Mouse (Mus musculus): ENCODE data around the gene Gm20431.

Gene Gm20431

GRCm38 (mm10) chr2:167569934-167570651 lies 91.2 kb downstream of the Gm20431 start:
- peak; percentile 61 for DNase-seq (ENCODE audit: low read depth, low spot score)

GRCm38 (mm10) chr2:167568112-167568511 lies 93.2 kb downstream of the Gm20431 start:
- no peak for DNase-seq (ENCODE audit: low read depth, low spot score)

GRCm38 (mm10) chr2:167565682-167566081 lies 95.6 kb downstream of the Gm20431 start:
- peak; percentile 16 for DNase-seq (ENCODE audit: low read depth, low spot score)

- no peak for DNase-seq (ENCODE audit: low read depth, low spot score)
These were observed 96.0 kb downstream of the Gm20431 start for GRCm38 (mm10) chr2:167565312-167565656.

GRCm38 (mm10) chr2:167564551-167565311 lies 96.6 kb downstream of the Gm20431 start:
- no peak for DNase-seq (ENCODE audit: low read depth, low spot score)

GRCm38 (mm10) chr2:167563703-167564102 lies 97.6 kb downstream of the Gm20431 start:
- no peak for DNase-seq (ENCODE audit: low read depth, low spot score)

- DNase-seq (ENCODE audit: low read depth, low spot score), result no peak
These were observed 98.3 kb downstream of the Gm20431 start for GRCm38 (mm10) chr2:167563035-167563434.

- DNase-seq (ENCODE audit: low read depth, low spot score), result peak; percentile 15
These were observed 99.2 kb downstream of the Gm20431 start for GRCm38 (mm10) chr2:167562101-167562500.

- DNase-seq (ENCODE audit: low read depth, low spot score), result no peak
These were observed 101.9 kb downstream of the Gm20431 start for GRCm38 (mm10) chr2:167559413-167559812.
